Mouse (Mus musculus) heart, embryonic 11.5 days (tissue): Measurements from ENCODE around the gene 4930430A15Rik. TPM values are rescaled to one million over a fixed set of nuclear protein-coding genes. Genes with fewer than 3 reads are reported as not detected.

Source experiments
- ATAC-seq: fragments of 200-750 bp; cut with Nextera tagmentation; replicated peaks from 2 replicates; pipeline ENCODE4 v1.8.0; 2017; ENCODE audit warnings: moderate library complexity; ENCODE audit not compliant: insufficient number of reproducible peaks, low FRiP score, low TSS enrichment
- H3K27ac ChIP-seq: fragments of 300-500 bp; sonication (generic); 2 replicates; pipeline ENCODE4 v1.5.1; 2014; ENCODE audit warnings: mild to moderate bottlenecking, low read depth, low read length
- H3K27me3 ChIP-seq: fragments of 300-500 bp; sonication (generic); 2 replicates; pipeline ENCODE4 v1.6.1; 2014; ENCODE audit warnings: mild to moderate bottlenecking, low read length, mixed read lengths; ENCODE audit not compliant: control insufficient read depth, insufficient read depth
- H3K36me3 ChIP-seq: fragments of 300-500 bp; sonication (generic); 2 replicates; pipeline ENCODE4 v1.6.1; 2014; ENCODE audit warnings: mild to moderate bottlenecking, low read length, moderate library complexity, mixed read lengths; ENCODE audit not compliant: control insufficient read depth, insufficient read depth
- H3K4me1 ChIP-seq: fragments of 300-500 bp; sonication (generic); 2 replicates; pipeline ENCODE4 v1.6.1; 2014; ENCODE audit warnings: low read length; ENCODE audit not compliant: control insufficient read depth, insufficient read depth
- H3K4me2 ChIP-seq: fragments of 300-500 bp; sonication (generic); 2 replicates; pipeline ENCODE4 v1.6.1; 2014; ENCODE audit warnings: mild to moderate bottlenecking, moderate library complexity
- H3K4me3 ChIP-seq: fragments of 300-500 bp; sonication (generic); 2 replicates; pipeline ENCODE4 v1.5.1; 2014; ENCODE audit warnings: low read depth, low read length
- H3K9ac ChIP-seq: fragments of 300-500 bp; sonication (generic); 2 replicates; pipeline ENCODE4 v1.6.1; 2014; ENCODE audit warnings: mild to moderate bottlenecking, low read depth, low read length, moderate library complexity
- H3K9me3 ChIP-seq: fragments of 300-500 bp; sonication (generic); replicated peaks from 2 replicates; pipeline ENCODE4 v1.6.1; 2016; ENCODE audit warnings: low read length; ENCODE audit not compliant: control insufficient read depth
- WGBS: fragments of 180-500 bp; shearing (Covaris S2); extraction: QIAGEN DNeasy Blood & Tissue Kit; methylation state at CpG from one replicate; pipeline ENCODE4 v1.1.7; 2014; ENCODE audit not compliant: insufficient replicate concordance; 5-methylcytosine and 5-hydroxymethylcytosine counted together
- polyA plus RNA-seq: library from polyadenylated mRNA; unstranded; fragments of >200 nt; fragmentation: Nextera tagmentation; extraction: Ambion mirVana; gene quantifications from 2 replicates; pipeline ENCODE4 v1.2.1, GENCODE M21; 2014

4930430A15Rik gene
- not detected in 2 replicates for polyA plus RNA-seq

GRCm38 (mm10) chr2:111229502-111229901 is at the start of gene 4930430A15Rik:
TSS of gene 4930430A15Rik (minus strand) at chr2:111229602.
- no peak for ATAC-seq
- Histone ChIP-seq H3K4me2 (no peak within 1 kb of the TSS), H3K27ac (no peak within 1 kb of the TSS), H3K9ac (no peak within 1 kb of the TSS), H3K4me1 (no peaks in the 10 kb centered on the region), H3K27me3 (no peaks in the 10 kb centered on the region), H3K36me3 (no peaks in the 10 kb centered on the region), H3K4me3 (no peak within 1 kb of the TSS), H3K9me3 (no peaks in the 10 kb centered on the region)
- 77% methylated on average over 6 of the region's 6 CpGs for WGBS

- Histone ChIP-seq H3K27ac (no peak within 1 kb of the TSS), H3K9ac (no peak within 1 kb of the TSS), H3K36me3 (no peaks in the 10 kb centered on the region), H3K4me2 (no peak within 1 kb of the TSS), H3K9me3 (no peaks in the 10 kb centered on the region), H3K4me3 (no peak within 1 kb of the TSS), H3K4me1 (no peaks in the 10 kb centered on the region), H3K27me3 (no peaks in the 10 kb centered on the region)
- 76% methylated on average over 2 of the region's 2 CpGs for WGBS
- ATAC-seq, result no peak
These were observed 44.6 kb upstream of the 4930430A15Rik start, which contains the start of gene Olfr1277 for GRCm38 (mm10) chr2:111274006-111274405. TSS of gene Olfr1277 (minus strand) at chr2:111274106.

- Histone ChIP-seq H3K4me1 (no peaks in the 10 kb centered on the region), H3K9ac (no peak within 1 kb of the TSS), H3K4me2 (no peak within 1 kb of the TSS), H3K4me3 (no peak within 1 kb of the TSS), H3K27ac (no peak within 1 kb of the TSS), H3K27me3 (no peaks in the 10 kb centered on the region), H3K36me3 (no peaks in the 10 kb centered on the region), H3K9me3 (no peaks in the 10 kb centered on the region)
- no peak for ATAC-seq
These were observed 24.8 kb upstream of the 4930430A15Rik start, which contains the start of gene Olfr1276 for GRCm38 (mm10) chr2:111254216-111254615. TSS of gene Olfr1276 (plus strand) at chr2:111254516.

- H3K4me3 ChIP-seq, result no peak within 1 kb of the TSS
- H3K27ac ChIP-seq, result no peak within 1 kb of the TSS
- H3K27me3 ChIP-seq, result no peaks in the 10 kb centered on the region
- H3K9me3 ChIP-seq, result no peaks in the 10 kb centered on the region
- no peak for ATAC-seq
- no peaks in the 10 kb centered on the region for H3K4me1 ChIP-seq
- no peak within 1 kb of the TSS for H3K4me2 ChIP-seq
- no peaks in the 10 kb centered on the region for H3K36me3 ChIP-seq
- no peak within 1 kb of the TSS for H3K9ac ChIP-seq
- 70% methylated on average over 1 of the region's 1 CpGs for WGBS
These were observed 5.8 kb upstream of the 4930430A15Rik start, which contains the start of gene Olfr1275 for GRCm38 (mm10) chr2:111235186-111235585. TSS of gene Olfr1275 (minus strand) at chr2:111235286.

- WGBS, result 83% methylated on average over 11 of the region's 11 CpGs
- Histone ChIP-seq H3K4me3 (no peak overlapping the region), H3K27ac (no peak overlapping the region), H3K9me3 (no peaks in the 10 kb centered on the region), H3K4me2 (no peak overlapping the region), H3K36me3 (no peaks in the 10 kb centered on the region), H3K4me1 (no peaks in the 10 kb centered on the region), H3K27me3 (no peaks in the 10 kb centered on the region), H3K9ac (no peak overlapping the region)
- ATAC-seq, result no peak
These were observed 47.3 kb downstream of the 4930430A15Rik start for GRCm38 (mm10) chr2:111182068-111182467.

GRCm38 (mm10) chr2:111152836-111153235 is 76.6 kb downstream of the 4930430A15Rik start, which contains the start of gene Gm15130:
TSS of gene Gm15130 (minus strand) at chr2:111152936.
- Histone ChIP-seq H3K4me3 (no peak within 1 kb of the TSS), H3K4me2 (no peak within 1 kb of the TSS), H3K36me3 (no peaks in the 10 kb centered on the region), H3K4me1 (no peaks in the 10 kb centered on the region), H3K9ac (no peak within 1 kb of the TSS), H3K27me3 (no peaks in the 10 kb centered on the region), H3K27ac (no peak within 1 kb of the TSS), H3K9me3 (no peaks in the 10 kb centered on the region)
- ATAC-seq, result no peak
- WGBS, result 64% methylated on average over 2 of the region's 2 CpGs

- H3K4me3 ChIP-seq, result no peak overlapping the region
- no peaks in the 10 kb centered on the region for H3K4me1 ChIP-seq
- no peaks in the 10 kb centered on the region for H3K27me3 ChIP-seq
- no peak overlapping the region for H3K9ac ChIP-seq
- no peak overlapping the region for H3K27ac ChIP-seq
- no peaks in the 10 kb centered on the region for H3K36me3 ChIP-seq
- no peak for ATAC-seq
- no peaks in the 10 kb centered on the region for H3K9me3 ChIP-seq
- no peak overlapping the region for H3K4me2 ChIP-seq
- 55% methylated on average over 5 of the region's 5 CpGs for WGBS
These were observed 93.7 kb downstream of the 4930430A15Rik start for GRCm38 (mm10) chr2:111135739-111136138.

Other genes starting within 250 kb of the 4930430A15Rik start
- not detected in 2 replicates for gene Gm13941, start 123.6 kb downstream of the 4930430A15Rik start, polyA plus RNA-seq
- not detected in 2 replicates for gene Gm15130, start 76.7 kb downstream of the 4930430A15Rik start, polyA plus RNA-seq
- not detected in 2 replicates for gene Olfr1275, start 5.7 kb upstream of the 4930430A15Rik start, polyA plus RNA-seq
- not detected in 2 replicates for gene Olfr1276, start 24.9 kb upstream of the 4930430A15Rik start, polyA plus RNA-seq
- not detected in 2 replicates for gene Olfr1277, start 44.5 kb upstream of the 4930430A15Rik start, polyA plus RNA-seq
- gene Olfr1278, start 60.5 kb upstream of the 4930430A15Rik start, polyA plus RNA-seq, result not detected in 2 replicates
- not detected in 2 replicates for gene Olfr1279, start 71.0 kb upstream of the 4930430A15Rik start, polyA plus RNA-seq
- not detected in 2 replicates for gene Olfr1280, start 84.4 kb upstream of the 4930430A15Rik start, polyA plus RNA-seq
- gene Olfr1281, start 96.9 kb upstream of the 4930430A15Rik start, polyA plus RNA-seq, result not detected in 2 replicates
- not detected in 2 replicates for gene Olfr1282, start 106.5 kb upstream of the 4930430A15Rik start, polyA plus RNA-seq
- gene Olfr1283, start 137.2 kb upstream of the 4930430A15Rik start, polyA plus RNA-seq, result not detected in 2 replicates
- gene Olfr1284, start 145.9 kb upstream of the 4930430A15Rik start, polyA plus RNA-seq, result not detected in 2 replicates
- gene Olfr1286, start 193.5 kb upstream of the 4930430A15Rik start, polyA plus RNA-seq, result not detected in 2 replicates
- gene Olfr1287, start 219.5 kb upstream of the 4930430A15Rik start, polyA plus RNA-seq, result not detected in 2 replicates
- not detected in 2 replicates for gene Olfr1288, start 244.5 kb upstream of the 4930430A15Rik start, polyA plus RNA-seq